Mouse (Mus musculus): ENCODE measurements at regions not wholly inside any gene's neighbourhood (a gene's known extent, or its start where the extent isn't known, plus 50 kb on each side); places are given as distances from the start of the nearest gene placed in this dataset.
A peak's percentile ranks its signal among the peaks of the same experiment; 100 is the strongest.

DNA sequence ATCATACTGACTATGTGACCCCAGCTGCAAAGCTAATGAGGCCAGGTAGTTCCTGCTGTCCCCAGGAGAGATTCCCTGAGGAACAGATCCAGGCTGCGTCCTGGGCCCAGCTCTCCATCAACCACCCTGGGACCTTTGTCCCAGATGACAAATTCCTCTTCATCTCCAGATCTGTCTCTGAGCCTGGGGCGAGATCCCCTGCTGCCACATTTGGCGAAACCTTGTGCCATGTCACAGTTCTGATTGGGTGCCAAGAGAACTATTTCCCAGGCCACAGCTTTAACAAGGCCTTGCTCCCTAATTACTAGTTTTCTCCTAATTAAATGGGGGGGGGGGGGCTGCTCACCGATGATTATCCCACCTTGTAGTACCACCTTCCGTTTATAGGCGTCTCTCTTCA, 70.6 kb upstream of the Hes1 start:
- DNase-seq (ENCODE audit: low spot score in 2 of 2) = no peak

DNA sequence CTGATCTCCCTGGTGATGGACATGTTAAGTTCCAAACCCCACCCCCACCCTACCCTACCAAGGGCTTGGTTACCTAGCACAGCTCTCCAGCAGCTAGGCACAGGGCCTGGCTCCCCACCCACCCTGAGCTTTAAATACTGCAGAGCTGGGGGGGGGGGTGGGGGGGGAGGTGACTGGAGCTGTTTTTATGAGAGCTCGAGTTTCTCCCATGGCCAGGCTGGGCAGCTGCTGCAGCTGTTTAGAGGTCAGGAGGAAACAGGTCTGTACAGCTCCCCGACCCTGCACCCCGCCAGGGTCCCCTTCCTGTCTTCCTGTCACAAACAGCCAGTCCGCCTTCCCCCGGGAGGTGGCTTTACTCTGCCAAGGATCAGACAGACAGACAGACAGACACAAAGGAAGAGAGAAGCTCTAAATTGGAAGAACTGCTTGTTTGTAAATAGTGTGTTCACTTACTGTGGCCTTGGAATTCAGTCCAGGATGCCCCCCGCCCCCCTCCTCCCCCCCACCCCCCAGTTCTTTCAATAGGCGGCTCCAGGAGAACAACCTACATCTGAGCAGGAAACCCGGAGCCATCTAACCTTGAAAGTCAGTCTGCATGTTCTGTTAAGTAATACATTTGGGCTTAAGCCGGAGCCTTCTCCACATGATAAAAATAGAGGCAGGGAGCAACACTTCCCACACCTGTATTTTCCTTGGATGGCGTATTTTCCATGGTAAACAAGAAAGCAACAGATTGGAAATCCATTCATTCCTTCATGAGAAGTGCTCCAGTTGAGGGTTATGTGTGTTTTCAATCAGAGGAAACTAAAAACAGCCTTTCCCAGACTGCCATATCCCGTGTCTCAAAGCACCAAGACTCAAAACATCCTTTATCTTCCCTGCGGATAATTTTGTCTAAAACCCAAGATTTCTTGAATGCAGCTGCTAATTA, 67.8 kb upstream of the Hes1 start:
- peak in 1 of 2 experiments; percentile 17 for DNase-seq (ENCODE audit: low spot score in 2 of 2)

DNA sequence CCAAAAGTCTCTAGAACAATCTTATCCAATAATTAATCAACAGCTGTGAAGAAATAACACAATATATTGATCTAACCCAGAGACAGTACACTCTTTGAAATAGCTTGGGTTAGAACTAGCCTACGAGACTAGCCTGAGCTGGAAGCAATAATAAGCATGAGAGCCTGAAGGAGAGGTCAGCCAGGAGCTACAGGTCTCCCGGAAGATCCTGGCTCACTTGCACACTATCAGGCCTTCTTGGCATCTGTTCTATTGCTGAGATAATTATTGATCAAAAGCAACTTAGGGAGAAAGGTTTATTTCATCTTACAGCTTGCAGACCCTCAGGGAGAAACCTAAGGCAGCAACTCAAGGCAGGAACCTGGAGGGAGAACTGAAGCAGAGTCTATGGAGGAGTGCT, 64.0 kb upstream of the Hes1 start:
- DNase-seq (ENCODE audit: low spot score in 2 of 2) = no peak

DNA sequence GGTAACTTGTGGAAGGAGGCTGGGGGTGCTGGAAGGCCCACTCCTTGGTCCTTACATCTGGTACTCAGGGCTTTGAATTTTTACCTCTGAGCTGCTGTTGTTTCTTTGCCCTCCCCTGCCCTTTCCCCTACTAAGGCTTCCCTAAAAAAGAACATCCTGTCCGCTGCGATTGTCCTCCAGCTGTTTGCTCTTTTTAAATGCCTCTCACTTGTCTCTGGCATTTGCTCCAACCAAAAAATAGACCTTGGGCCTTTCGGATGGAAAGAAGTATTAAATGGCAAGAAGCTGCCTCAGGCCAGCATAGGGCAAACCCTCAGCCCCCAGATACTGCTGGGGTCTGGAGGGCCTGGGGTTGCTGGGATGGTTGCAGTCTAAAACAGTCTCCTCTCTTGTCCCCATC, 59.1 kb upstream of the Hes1 start:
- DNase-seq (ENCODE audit: low spot score in 2 of 2) = no peak

DNA sequence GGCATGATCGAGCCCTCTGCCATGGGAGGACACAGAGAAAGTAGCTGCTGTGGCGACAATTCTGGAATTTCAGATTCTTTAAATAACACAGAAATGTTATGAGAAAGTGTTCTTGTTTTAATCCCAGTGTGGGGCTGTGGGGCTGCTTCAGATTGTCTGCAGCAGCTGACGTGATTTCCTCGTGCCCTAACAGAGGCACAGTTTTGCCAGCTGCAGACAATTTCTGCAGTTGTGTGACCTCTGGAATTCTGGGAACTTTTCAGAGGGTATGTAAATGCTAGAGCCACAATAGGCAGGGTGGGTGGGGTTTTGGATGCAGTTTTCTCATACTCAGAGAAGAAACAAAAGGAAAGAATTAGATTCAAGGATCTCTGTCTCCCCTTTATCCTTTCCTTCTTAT, 57.4 kb upstream of the Hes1 start:
- DNase-seq (ENCODE audit: low spot score in 2 of 2) = peak in 1 of 2 experiments; percentile 26

DNA sequence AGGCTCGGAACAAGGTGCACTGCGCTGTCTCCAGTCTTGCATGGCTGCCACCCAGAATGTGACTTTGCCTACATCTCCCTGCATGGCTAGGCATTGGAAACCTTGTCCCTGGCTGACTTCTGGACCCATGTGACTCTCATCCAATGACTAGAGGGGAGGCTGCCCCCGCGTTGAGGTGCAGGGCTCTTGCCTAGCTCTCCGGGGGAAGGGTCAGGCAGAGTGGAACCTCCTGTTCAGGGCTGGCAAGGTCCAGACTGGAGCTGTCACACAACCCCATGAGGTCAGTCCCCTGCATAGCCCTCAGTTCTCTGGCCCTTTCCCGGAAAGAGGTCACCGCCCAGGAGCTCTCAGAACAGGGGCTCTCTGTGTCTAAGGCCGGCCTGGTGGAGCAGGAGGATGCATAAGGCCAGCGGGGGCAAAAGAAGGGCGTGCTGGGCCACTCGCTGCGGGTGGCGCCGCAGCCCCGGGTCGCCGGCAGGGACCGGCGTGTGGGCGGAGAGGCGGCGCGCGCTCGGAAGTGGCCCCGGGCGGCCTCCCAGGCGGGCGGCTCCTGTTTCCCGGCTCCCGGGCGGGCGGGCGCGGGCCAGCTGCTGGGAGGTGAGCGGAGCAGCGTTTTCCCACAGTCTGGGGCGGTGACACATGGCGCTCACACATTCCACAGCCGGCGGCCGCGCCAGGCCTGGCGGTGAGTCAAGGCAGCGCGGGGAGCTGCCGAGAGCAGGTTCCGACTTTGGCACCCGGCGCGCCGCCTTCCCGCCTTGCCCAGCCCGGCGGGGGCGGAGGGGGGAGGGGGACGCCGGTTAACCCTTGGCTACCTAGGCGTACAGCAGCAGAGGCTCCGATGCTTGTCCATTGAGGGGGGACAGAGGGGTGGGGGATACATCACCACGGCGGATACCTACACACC, 55.5 kb upstream of the Hes1 start:
- DNase-seq (ENCODE audit: low spot score in 2 of 2) = peak; percentile 92 to 93

DNA sequence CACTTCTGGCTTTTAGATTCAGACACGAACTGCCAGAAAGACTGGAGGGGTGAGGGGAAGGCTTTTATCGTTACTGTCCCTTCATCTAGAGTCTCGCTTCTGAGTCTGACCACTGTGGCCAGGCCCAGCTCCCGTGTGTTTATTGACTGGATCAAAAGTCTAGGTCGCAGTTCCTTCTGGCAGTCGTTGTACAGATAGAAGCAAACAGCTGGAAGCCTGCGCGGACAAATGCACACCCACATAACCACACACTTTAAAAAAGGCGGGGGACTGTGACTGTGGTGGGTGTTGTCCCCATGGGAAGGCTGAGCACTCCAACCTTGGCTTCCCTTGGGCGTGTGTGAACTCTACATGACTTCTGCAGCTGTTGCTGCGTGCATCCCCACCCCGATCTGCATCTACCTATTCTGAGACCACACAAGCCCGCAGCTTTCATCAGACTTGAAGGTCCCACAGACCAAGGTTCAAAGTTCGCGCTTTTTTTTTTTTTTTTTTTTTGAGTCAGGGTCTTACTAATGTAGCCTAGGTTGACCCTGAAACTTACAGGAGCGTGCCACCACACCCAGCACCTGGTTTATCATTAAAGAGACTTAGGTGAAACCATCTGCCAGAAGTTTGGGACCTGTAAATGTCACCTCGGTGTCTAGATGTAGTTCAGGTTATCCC, 54.5 kb upstream of the Hes1 start:
- peak; percentile 25 to 37 for DNase-seq (ENCODE audit: low spot score in 2 of 2)

DNA sequence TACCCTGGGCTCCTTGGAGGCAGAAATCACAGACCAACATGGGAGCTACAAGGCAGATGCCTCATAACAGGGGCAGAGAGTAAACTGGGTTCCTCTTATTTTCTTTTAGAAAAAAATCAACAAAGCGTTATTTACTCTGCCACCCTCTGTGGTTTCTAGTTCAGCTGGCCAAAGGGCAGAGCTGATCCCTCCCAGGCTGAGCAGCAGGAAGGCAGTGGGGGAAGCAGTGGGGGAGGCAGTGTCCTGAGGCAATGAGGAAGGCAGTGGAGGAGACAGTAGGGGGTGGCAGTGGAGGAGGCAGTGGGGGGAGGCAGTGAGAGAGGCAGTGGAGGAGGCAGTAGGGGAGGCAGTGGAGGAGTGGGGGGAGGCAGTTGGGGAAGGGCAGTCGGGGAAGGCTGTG, 51.1 kb upstream of the Hes1 start:
- no peak for DNase-seq (ENCODE audit: low spot score in 2 of 2)

DNA sequence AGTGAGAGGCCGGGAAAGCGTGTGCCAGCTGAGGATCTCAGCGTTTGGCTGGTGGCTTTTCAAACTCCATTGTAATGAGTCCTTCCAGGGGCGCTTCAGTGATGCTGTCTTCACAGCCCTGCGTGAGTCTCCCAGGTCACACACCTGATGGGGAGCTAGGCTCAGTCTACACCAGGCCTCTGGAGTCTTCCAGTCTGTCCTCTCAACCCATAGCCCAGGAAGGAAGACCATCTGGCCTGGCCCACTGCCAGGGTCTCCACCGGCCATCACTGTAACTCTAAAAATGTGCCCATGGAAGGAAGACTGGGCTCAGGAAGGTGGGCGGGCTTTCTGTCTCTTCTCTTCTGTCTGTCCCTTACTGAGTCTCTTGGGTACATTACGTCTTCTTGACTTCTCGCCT, 50.2 kb upstream of the Hes1 start:
- DNase-seq (ENCODE audit: low spot score in 2 of 2) = no peak
